Mouse (Mus musculus): ENCODE data around the gene Gpld1.

GRCm38 (mm10) chr13:25023129-25023528 lies 80.2 kb downstream of the Gpld1 start:
- no peak for TF ChIP-seq POLR2A (IDR thresholded peaks at IDR 0.05; ENCODE audit: control insufficient read depth, low read depth, low read length)
- TF ChIP-seq CTCF (IDR thresholded peaks at IDR 0.05; ENCODE audit: control insufficient read depth, insufficient read depth, insufficient replicate concordance, low read depth, low read length) = no peak

Data from testis, adult 2 months (tissue).